Mouse (Mus musculus): Measurements from ENCODE around the gene Caskin2. TPM values are rescaled to one million over a fixed set of nuclear protein-coding genes. Genes with fewer than 3 reads are reported as not detected.

Gene Caskin2
- 6.5 and 6.8 TPM in 2 replicates for total RNA-seq (2012; rRNA removed)
- 10 to 100 TPM in 1 of 2 experiments, not detected in 1; 10.9 TPM for polyA plus RNA-seq (2012; ENCODE audit: insufficient read depth in 1 of 2, insufficient read length in 2 of 2, low read depth in 1 of 2, low replicate concordance in 2 of 2, missing spikeins in 1 of 2)

- peaks cover 2 to 23% of the 10 kb centered on the region in 2 experiments; a peak in 3 of 4 replicates for H3K4me1 ChIP-seq (ENCODE audit: control insufficient read depth in 1 of 2, insufficient read depth in 2 of 2, low read length in 2 of 2)
- DNase-seq (ENCODE audit: low read depth, low spot score) = peak; percentile 98
- peak within 1 kb of the TSS; percentile 36 for H3K27ac ChIP-seq (ENCODE audit: control insufficient read depth, low read depth, low read length)
- H3K4me3 ChIP-seq (ENCODE audit: control insufficient read depth in 1 of 2, insufficient read depth in 1 of 2, low read depth in 2 of 2, low read length in 2 of 2) = peak within 1 kb of the TSS; percentile 91 to 93
- H3K9ac ChIP-seq (ENCODE audit: control insufficient read depth, low read depth, low read length, poor library complexity, severe bottlenecking) = peak within 1 kb of the TSS; percentile 96
- peaks cover 0 to 15% of the 10 kb centered on the region in 2 experiments; a peak in 2 of 4 replicates for H3K36me3 ChIP-seq (ENCODE audit: control insufficient read depth in 1 of 2, insufficient read depth in 2 of 2, low read length in 2 of 2)
- H3K79me2 ChIP-seq (ENCODE audit: control insufficient read depth, insufficient read depth, low read length, poor library complexity) = peaks cover 22% of the 10 kb centered on the region
- no peaks in the 10 kb centered on the region for H3K9me3 ChIP-seq (replicated peaks; ENCODE audit: insufficient read depth, low read length)
- H3K27me3 ChIP-seq (ENCODE audit: control insufficient read depth in 1 of 2, insufficient read depth in 2 of 2, low read length in 2 of 2) = no peaks in the 10 kb centered on the region
- TF ChIP-seq MYC (IDR thresholded peaks at IDR 0.05; ENCODE audit: low read depth, low read length) (no peak), CHD2 (IDR thresholded peaks at IDR 0.05; ENCODE audit: low read length) (no peak), TAL1 (IDR thresholded peaks at IDR 0.05; ENCODE audit: low read length) (no peak), UBTF (IDR thresholded peaks at IDR 0.05; ENCODE audit: borderline replicate concordance, insufficient read depth, low read depth, low read length) (no peak), CHD1 (IDR thresholded peaks at IDR 0.05; ENCODE audit: low read depth, low read length) (no peak), NELFE (IDR thresholded peaks at IDR 0.05; ENCODE audit: low read depth, low read length) (peak; percentile 67), SIN3A (IDR thresholded peaks at IDR 0.05; ENCODE audit: low read length) (peak; percentile 96), RCOR1 (IDR thresholded peaks at IDR 0.05; ENCODE audit: low read depth, low read length) (peak; percentile 88), MAFK (IDR thresholded peaks at IDR 0.05; ENCODE audit: borderline replicate concordance, low read depth, low read length) (no peak), POLR2AphosphoS5 (IDR thresholded peaks at IDR 0.05; ENCODE audit: borderline replicate concordance, low read depth, low read length) (no peak), E2F4 (IDR thresholded peaks at IDR 0.05; ENCODE audit: borderline replicate concordance, low read depth, low read length) (peak; percentile 71; the same call in 1 of the 2 replicates), ZNF384 (IDR thresholded peaks at IDR 0.05; ENCODE audit: low read depth, low read length) (peak; percentile 73), HCFC1 (IDR thresholded peaks at IDR 0.05; ENCODE audit: low read depth, low read length) (peak; percentile 70), ZKSCAN1 (IDR thresholded peaks at IDR 0.05; ENCODE audit: low read depth, low read length) (no peak), EP300 (IDR thresholded peaks at IDR 0.05; ENCODE audit: low read depth in 1 of 2, low read length in 2 of 2) (peak in 1 of 2 experiments; percentile 60; a peak in 2 of 4 replicates), MAX (IDR thresholded peaks at IDR 0.05; ENCODE audit: low read length) (no peak; the same call in 1 of the 2 replicates), ETS1 (IDR thresholded peaks at IDR 0.05; ENCODE audit: low read depth, low read length) (peak; percentile 14; the same call in 1 of the 2 replicates), RAD21 (IDR thresholded peaks at IDR 0.05; ENCODE audit: low read depth, low read length) (peak; percentile 100), MEF2A (IDR thresholded peaks at IDR 0.05; ENCODE audit: extremely low read depth, insufficient replicate concordance, low read depth, low read length, poor library complexity, severe bottlenecking) (no peak), USF1 (IDR thresholded peaks at IDR 0.05; ENCODE audit: low read depth, low read length) (no peak), GATA1 (IDR thresholded peaks at IDR 0.05; ENCODE audit: low read depth, low read length) (no peak), NRF1 (IDR thresholded peaks at IDR 0.05; ENCODE audit: insufficient read depth, low read depth, low read length, poor library complexity, severe bottlenecking) (peak; percentile 80), GABPA (IDR thresholded peaks at IDR 0.05; ENCODE audit: low read depth, low read length) (0 out of 2 replicates have a peak, but pooled peaks have one; percentile 53), POLR2A (IDR thresholded peaks at IDR 0.05; ENCODE audit: control insufficient read depth in 1 of 2, insufficient read depth in 1 of 2, low read depth in 1 of 2, low read length in 2 of 2, poor library complexity in 1 of 2) (peak; percentile 61 to 67; a peak in 3 of 4 replicates), MYB (IDR thresholded peaks at IDR 0.05; ENCODE audit: low read depth, low read length) (peak; percentile 75; the same call in 1 of the 2 replicates), ZC3H11A (IDR thresholded peaks at IDR 0.05; ENCODE audit: low read depth, low read length) (peak; percentile 96), ELF1 (IDR thresholded peaks at IDR 0.05; ENCODE audit: low read depth, low read length) (peak; percentile 62), POLR2AphosphoS2 (IDR thresholded peaks at IDR 0.05; ENCODE audit: low read length) (no peak), KAT2A (conservative IDR thresholded peaks at IDR 0.05; ENCODE audit: low read depth, low read length) (no peak), MXI1 (IDR thresholded peaks at IDR 0.05; ENCODE audit: low read depth, low read length) (peak; percentile 93), TBP (IDR thresholded peaks at IDR 0.05; ENCODE audit: low read depth, low read length) (no peak), ZMIZ1 (IDR thresholded peaks at IDR 0.05; ENCODE audit: low read depth, low read length) (no peak), JUND (IDR thresholded peaks at IDR 0.05; ENCODE audit: low read depth, low read length) (no peak), MAZ (IDR thresholded peaks at IDR 0.05; ENCODE audit: low read depth, low read length) (peak; percentile 98), TCF12 (IDR thresholded peaks at IDR 0.05; ENCODE audit: low read depth, low read length) (0 out of 2 replicates have a peak, but pooled peaks have one; percentile 49)
These were observed at the start of gene Caskin2 for GRCm38 (mm10) chr11:115813507-115814296. Gene Caskin2, minus strand, starts transcription at chr11:115813639.

Data from MEL (cell line).